Mouse (Mus musculus): ENCODE data around the gene Pcnx2. TPM values are rescaled to one million over a fixed set of nuclear protein-coding genes. Genes with fewer than 3 reads are reported as not detected.
A peak's percentile ranks its signal among the peaks of the same experiment; 100 is the strongest.

Gene Pcnx2
- polyA plus RNA-seq, 1 experiment, result 0.01 TPM

- TF ChIP-seq TAL1 (IDR thresholded peaks at IDR 0.05; ENCODE audit: low read length), result no peak
- peaks cover 3% of the 10 kb centered on the region; the same call in 1 of the 2 replicates for H3K36me3 ChIP-seq (ENCODE audit: control insufficient read depth)
These were observed 155.7 kb downstream of the Pcnx2 start for GRCm38 (mm10) chr8:125742406-125742805.

DNA sequence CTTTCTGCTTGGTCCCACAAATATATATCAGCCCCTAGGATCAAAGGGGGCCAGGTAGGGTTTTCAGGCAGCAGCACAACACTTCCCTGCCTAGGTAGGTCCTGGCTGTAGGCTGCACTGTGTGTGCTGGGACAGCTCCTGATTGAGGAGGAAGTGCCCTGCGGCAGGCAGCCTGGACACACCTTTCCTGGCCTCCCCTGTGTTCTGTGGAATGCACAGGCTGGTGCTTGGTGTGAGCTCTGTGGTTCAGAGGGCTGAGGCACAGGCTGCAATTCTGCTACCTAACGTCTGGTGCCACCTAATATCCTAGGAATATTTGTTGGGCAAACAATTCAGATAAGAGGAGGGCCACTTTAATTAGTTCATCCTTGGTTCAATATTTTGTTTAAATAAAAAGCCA is 156.3 kb downstream of the Pcnx2 start:
- H3K4me3 ChIP-seq (replicated peaks), result no peak overlapping the region
- TF ChIP-seq GATA1 (IDR thresholded peaks at IDR 0.05; ENCODE audit: low read length) (no peak), TAL1 (IDR thresholded peaks at IDR 0.05; ENCODE audit: low read length) (no peak)
- no peaks in the 10 kb centered on the region for H3K27me3 ChIP-seq (ENCODE audit: control insufficient read depth)
- H3K36me3 ChIP-seq (ENCODE audit: control insufficient read depth), result peaks cover 4% of the 10 kb centered on the region; the same call in 1 of the 2 replicates
- no peaks in the 10 kb centered on the region for H3K9me3 ChIP-seq (ENCODE audit: control insufficient read depth, low read length)
- no peaks in the 10 kb centered on the region for H3K4me1 ChIP-seq (ENCODE audit: control insufficient read depth)

More at GRCm38 (mm10) chr8:125742406-125742805, 155.7 kb downstream of the Pcnx2 start:
- Histone ChIP-seq H3K4me1 (ENCODE audit: control insufficient read depth) (no peaks in the 10 kb centered on the region), H3K4me3 (replicated peaks) (no peak overlapping the region), H3K9me3 (ENCODE audit: control insufficient read depth, low read length) (no peaks in the 10 kb centered on the region), H3K27me3 (ENCODE audit: control insufficient read depth) (no peaks in the 10 kb centered on the region)

DNA sequence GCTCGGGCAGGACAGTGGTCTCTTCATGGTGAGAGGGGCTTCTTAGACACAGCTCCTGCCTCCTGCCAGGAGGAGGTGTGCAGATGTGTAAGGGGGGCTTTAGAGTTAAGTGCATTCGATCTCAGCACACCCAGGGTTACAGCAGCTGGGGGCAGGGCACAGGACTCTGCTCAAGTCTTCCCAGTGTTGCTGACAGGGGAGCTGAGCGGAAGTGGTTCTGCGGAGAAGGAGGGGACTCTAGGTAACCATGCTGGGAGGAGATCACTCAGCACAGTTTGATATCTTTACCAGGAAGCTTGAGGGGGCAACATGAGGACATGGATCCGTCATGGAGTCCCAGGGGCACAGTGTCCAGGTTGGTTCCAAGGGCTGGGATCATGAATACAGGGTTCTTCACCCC is 156.7 kb downstream of the Pcnx2 start:
- Histone ChIP-seq H3K27me3 (ENCODE audit: control insufficient read depth) (no peaks in the 10 kb centered on the region), H3K4me3 (replicated peaks) (no peak overlapping the region), H3K4me1 (ENCODE audit: control insufficient read depth) (no peaks in the 10 kb centered on the region), H3K9me3 (ENCODE audit: control insufficient read depth, low read length) (no peaks in the 10 kb centered on the region), H3K36me3 (ENCODE audit: control insufficient read depth) (peaks cover 6% of the 10 kb centered on the region; the same call in 1 of the 2 replicates)
- TF ChIP-seq TAL1 (IDR thresholded peaks at IDR 0.05; ENCODE audit: low read length) (no peak), GATA1 (IDR thresholded peaks at IDR 0.05; ENCODE audit: low read length) (no peak)

DNA sequence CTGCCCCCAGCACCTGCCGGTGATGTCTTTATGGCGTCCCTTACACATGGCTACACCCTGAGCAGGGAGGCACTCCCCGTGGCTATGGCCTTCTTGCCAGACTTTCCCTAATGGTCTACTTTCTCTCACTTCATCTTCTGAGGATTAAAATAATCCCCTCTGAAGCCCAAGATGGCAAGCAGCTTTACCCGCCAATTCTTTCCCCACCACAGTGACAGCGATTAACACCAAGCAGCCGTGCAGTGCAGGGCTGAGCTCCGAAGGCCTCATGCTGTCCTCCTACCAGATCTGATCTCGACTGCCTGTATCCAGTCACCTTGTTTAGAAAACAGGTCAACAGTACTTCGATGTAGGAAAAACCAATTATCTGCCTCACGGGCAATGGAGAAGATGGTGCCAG is 157.5 kb downstream of the Pcnx2 start:
- H3K9me3 ChIP-seq (ENCODE audit: control insufficient read depth, low read length), result no peaks in the 10 kb centered on the region
- H3K4me3 ChIP-seq (replicated peaks), result no peak overlapping the region
- no peaks in the 10 kb centered on the region for H3K27me3 ChIP-seq (ENCODE audit: control insufficient read depth)
- H3K36me3 ChIP-seq (ENCODE audit: control insufficient read depth), result peaks cover 4% of the 10 kb centered on the region; the same call in 1 of the 2 replicates
- TF ChIP-seq TAL1 (IDR thresholded peaks at IDR 0.05; ENCODE audit: low read length) (no peak), GATA1 (IDR thresholded peaks at IDR 0.05; ENCODE audit: low read length) (no peak)
- H3K4me1 ChIP-seq (ENCODE audit: control insufficient read depth), result no peaks in the 10 kb centered on the region

DNA sequence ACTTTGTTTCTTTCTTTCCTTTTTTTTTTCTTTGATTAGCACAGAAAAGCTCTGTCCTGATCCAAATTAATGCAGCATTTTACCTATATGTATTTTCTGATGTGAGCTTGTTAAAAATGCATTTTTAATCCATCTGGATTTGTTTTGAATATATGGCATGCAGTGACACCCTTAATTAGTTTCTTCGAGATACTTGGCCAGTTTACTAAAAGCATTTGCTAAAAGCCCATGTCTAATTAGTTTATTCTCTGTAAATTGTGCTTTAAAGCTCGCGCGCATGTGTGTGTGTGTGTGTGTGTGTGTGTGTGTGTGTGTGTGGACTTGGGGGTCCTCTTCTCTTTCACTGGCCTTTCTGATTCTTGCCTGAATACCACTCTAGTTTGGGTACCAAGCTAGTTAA is 159.2 kb downstream of the Pcnx2 start:
- Histone ChIP-seq H3K27me3 (ENCODE audit: control insufficient read depth) (no peaks in the 10 kb centered on the region), H3K4me3 (replicated peaks) (no peak overlapping the region), H3K4me1 (ENCODE audit: control insufficient read depth) (peaks cover 10% of the 10 kb centered on the region), H3K36me3 (ENCODE audit: control insufficient read depth) (peaks cover 4% of the 10 kb centered on the region; the same call in 1 of the 2 replicates), H3K9me3 (ENCODE audit: control insufficient read depth, low read length) (no peaks in the 10 kb centered on the region)
- TF ChIP-seq GATA1 (IDR thresholded peaks at IDR 0.05; ENCODE audit: low read length), result no peak
- no peak for TF ChIP-seq TAL1 (IDR thresholded peaks at IDR 0.05; ENCODE audit: low read length)

GRCm38 (mm10) chr8:125733964-125734956 is 163.9 kb downstream of the Pcnx2 start:
- H3K4me3 ChIP-seq (replicated peaks), result peak overlapping the region; percentile 77
- H3K36me3 ChIP-seq (ENCODE audit: control insufficient read depth), result peaks cover 4% of the 10 kb centered on the region; the same call in 1 of the 2 replicates
- H3K9me3 ChIP-seq (ENCODE audit: control insufficient read depth, low read length), result no peaks in the 10 kb centered on the region
- TF ChIP-seq TAL1 (IDR thresholded peaks at IDR 0.05; ENCODE audit: low read length), result no peak
- TF ChIP-seq GATA1 (IDR thresholded peaks at IDR 0.05; ENCODE audit: low read length), result no peak
- H3K4me1 ChIP-seq (ENCODE audit: control insufficient read depth), result peaks cover 16% of the 10 kb centered on the region
- no peaks in the 10 kb centered on the region for H3K27me3 ChIP-seq (ENCODE audit: control insufficient read depth)

DNA sequence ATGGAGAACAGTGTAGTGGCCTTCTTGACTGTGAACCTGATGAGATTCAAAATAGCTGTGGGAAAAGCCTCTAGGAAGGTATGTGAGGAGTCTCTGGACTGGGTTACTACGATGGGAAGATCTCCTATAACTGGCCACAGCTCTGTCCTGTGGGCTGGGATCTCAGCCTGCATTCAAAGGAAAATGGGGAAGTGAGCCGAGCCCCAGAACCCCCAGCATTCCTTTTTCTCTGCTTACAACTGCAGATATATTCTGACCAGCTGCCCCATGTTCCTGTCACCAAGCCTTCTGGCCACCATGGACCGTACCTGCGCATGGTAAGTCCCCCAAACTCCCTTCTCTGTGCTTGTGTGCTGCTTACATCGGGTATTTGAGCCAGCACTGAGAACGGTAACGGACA is 168.4 kb downstream of the Pcnx2 start, which contains the start of gene Ntpcr:
Gene Ntpcr, plus strand, starts transcription at position 218 of the 400 bp plus-strand sequence.
- Histone ChIP-seq H3K9me3 (ENCODE audit: control insufficient read depth, low read length) (no peaks in the 10 kb centered on the region; the same call in 1 of the 2 replicates), H3K4me1 (ENCODE audit: control insufficient read depth) (peaks cover 14% of the 10 kb centered on the region), H3K4me3 (replicated peaks) (no peak within 1 kb of the TSS), H3K36me3 (ENCODE audit: control insufficient read depth) (no peaks in the 10 kb centered on the region), H3K27me3 (ENCODE audit: control insufficient read depth) (no peaks in the 10 kb centered on the region)
- TF ChIP-seq GATA1 (IDR thresholded peaks at IDR 0.05; ENCODE audit: low read length), result no peak

GRCm38 (mm10) chr8:125727797-125728196 is 170.3 kb downstream of the Pcnx2 start:
- Histone ChIP-seq H3K9me3 (ENCODE audit: control insufficient read depth, low read length) (no peaks in the 10 kb centered on the region; the same call in 1 of the 2 replicates), H3K4me1 (ENCODE audit: control insufficient read depth) (no peaks in the 10 kb centered on the region; the same call in 1 of the 2 replicates), H3K27me3 (ENCODE audit: control insufficient read depth) (no peaks in the 10 kb centered on the region), H3K36me3 (ENCODE audit: control insufficient read depth) (no peaks in the 10 kb centered on the region), H3K4me3 (replicated peaks) (no peak overlapping the region)
- TF ChIP-seq GATA1 (IDR thresholded peaks at IDR 0.05; ENCODE audit: low read length) (no peak), TAL1 (IDR thresholded peaks at IDR 0.05; ENCODE audit: low read length) (no peak)

DNA sequence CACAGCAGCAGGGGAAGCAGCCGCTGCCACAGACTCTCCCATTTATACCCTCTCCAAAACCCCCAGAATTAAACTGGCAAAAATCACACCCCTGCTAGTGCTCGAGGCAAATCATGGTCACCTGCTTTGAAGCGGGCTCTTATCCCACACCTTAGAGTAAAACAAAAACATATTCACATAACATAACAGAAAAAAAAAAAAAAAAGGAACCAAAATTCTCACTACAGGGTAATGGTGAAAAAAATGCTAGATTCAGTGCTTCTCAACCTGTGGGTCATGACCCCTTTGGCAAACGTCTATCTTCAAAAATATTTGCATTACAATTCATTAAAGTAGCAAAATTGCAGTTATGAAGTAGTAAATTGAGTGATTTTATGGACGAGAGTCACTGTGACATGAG is 171.1 kb downstream of the Pcnx2 start:
- H3K4me3 ChIP-seq (replicated peaks), result no peak overlapping the region
- H3K4me1 ChIP-seq (ENCODE audit: control insufficient read depth), result no peaks in the 10 kb centered on the region; the same call in 1 of the 2 replicates
- TF ChIP-seq GATA1 (IDR thresholded peaks at IDR 0.05; ENCODE audit: low read length), result no peak
- no peak for TF ChIP-seq TAL1 (IDR thresholded peaks at IDR 0.05; ENCODE audit: low read length)
- no peaks in the 10 kb centered on the region for H3K27me3 ChIP-seq (ENCODE audit: control insufficient read depth)
- H3K36me3 ChIP-seq (ENCODE audit: control insufficient read depth), result no peaks in the 10 kb centered on the region
- H3K9me3 ChIP-seq (ENCODE audit: control insufficient read depth, low read length), result no peaks in the 10 kb centered on the region; the same call in 1 of the 2 replicates

All from erythroblast, embryonic 14.5 days (primary cell).